Mouse (Mus musculus) myocyte (in vitro differentiated cells): Measurements from ENCODE around the gene Cby1.

Experiments used
- POLR2A ChIP-seq: IDR thresholded peaks from one replicate; pipeline ENCODE4 v1.6.1; 2011; ENCODE audit warnings: low read depth, mild to moderate bottlenecking, control low read depth, moderate library complexity; ENCODE audit not compliant: insufficient read length
- POLR2AphosphoS2 ChIP-seq: IDR thresholded peaks from one replicate; pipeline ENCODE4 v1.6.1; 2011; ENCODE audit warnings: low read depth, control low read depth; ENCODE audit not compliant: insufficient read length
- TCF12 ChIP-seq: IDR thresholded peaks from one replicate; pipeline ENCODE4 v1.6.1; 2011; ENCODE audit warnings: mild to moderate bottlenecking, control low read depth; ENCODE audit not compliant: poor library complexity, insufficient read depth, severe bottlenecking

DNA sequence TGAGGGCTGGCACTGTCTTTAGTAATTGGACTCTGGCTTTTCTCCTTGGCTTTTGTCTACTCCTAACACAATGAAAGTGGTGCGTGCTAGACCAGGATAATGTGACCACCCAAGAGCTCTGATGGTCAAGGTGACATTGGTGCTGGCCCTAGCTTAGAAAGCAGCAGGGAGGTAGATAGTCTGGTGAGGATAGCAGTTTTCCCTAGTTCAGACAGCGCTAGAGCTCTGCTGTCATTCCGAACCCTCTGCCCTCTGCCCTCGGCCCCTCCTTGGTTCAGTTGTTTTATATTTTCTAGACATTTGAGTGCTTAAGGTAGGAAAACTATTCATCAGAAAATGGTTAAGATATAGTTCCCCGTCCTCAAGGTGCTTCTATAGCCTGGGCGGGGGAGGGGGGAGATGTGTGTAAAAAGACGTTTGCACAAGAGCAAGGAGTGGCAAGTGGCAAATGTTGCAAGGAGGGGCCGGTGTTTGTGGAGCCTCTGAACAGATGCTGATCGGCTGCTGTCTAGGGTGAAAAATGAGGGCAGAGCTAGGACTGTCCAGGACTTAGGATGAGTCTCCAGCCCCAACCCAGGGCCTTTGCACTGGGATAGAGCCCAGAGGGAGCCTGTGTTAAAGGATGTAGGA, 38.7 kb downstream of the Cby1 start:
- TF ChIP-seq POLR2AphosphoS2 (no peak), TCF12 (no peak), POLR2A (no peak)
